Mouse (Mus musculus) heart, postnatal 14 days (tissue): Measurements from ENCODE around the gene Cdk19. TPM values are rescaled to one million over a fixed set of nuclear protein-coding genes. Genes with fewer than 3 reads are reported as not detected.
A peak's percentile ranks its signal among the peaks of the same experiment; 100 is the strongest.

Experiments used
- DNase-seq, 2 experiments: peaks; one replicate each; pipeline ENCODE4 v3.0.0; 2021 to 2022
- intact Hi-C: fragments of 180-260 bp; cut with DNase I; formaldehyde crosslinking; loops from one replicate; pipeline ENCODE4 v1.15.1; 2025
- total RNA-seq, 2 experiments: library from RNA; stranded (reverse); gene quantifications; 2 replicates each; pipeline ENCODE4 v1.2.3; 2021

The Cdk19 gene
- total RNA-seq, 2 experiments from 2014 or later = 14.9 to 15.9 TPM

DNA sequence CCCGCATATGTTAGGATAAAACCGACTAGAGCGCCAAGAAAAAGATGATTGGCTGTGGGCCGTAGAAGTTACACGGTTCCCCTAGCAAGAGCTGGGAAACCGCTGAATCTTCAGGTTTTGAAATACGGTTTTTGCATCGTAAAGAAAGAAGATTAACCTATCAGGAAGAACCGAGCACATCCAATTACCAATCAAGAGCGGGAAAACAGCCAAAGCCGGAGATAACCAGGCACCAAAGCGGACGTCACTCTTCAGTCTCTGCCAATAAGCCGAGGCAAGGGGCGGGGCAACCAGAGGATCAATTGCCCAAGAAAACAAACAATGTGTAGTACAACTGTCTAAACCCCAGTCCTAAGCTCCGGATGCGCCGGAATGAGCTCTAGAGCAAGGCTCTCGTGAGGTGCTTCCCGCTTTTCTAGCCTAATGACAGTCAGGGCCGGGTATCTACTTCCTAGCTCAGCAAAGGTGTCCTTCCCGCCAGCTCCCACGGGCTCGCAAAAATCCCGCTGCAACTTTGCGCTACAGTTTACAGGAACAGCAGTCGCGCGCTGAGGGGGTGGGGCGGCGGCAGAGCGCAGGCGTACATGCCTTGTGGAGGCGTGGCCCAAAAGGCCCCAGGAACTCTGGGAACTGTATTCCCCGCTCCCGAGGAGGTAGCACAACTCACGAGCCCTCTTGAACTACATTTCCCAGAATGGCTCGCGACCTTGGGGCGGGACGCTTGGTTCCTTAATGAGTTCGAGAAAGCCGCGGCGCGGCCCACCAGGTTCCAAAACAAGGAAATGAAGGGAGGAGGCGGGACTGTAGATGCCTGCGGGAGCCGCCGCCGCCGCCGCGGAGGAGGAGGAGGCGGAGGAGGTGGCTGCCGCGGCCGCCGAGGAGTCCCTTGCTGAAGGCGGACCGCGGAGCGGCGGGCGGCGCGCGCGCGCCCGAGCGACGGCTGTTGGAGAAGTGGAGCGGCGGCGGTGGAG, 9.5 kb downstream of the Cdk19 start:
- peak; percentile 95 for DNase-seq
- intact Hi-C loops = loop anchor here (2.0 kb wide), 3 partner anchors 46 to 176 kb away; partner anchors contain the start of genes Amd1 and Gtf3c6

DNA sequence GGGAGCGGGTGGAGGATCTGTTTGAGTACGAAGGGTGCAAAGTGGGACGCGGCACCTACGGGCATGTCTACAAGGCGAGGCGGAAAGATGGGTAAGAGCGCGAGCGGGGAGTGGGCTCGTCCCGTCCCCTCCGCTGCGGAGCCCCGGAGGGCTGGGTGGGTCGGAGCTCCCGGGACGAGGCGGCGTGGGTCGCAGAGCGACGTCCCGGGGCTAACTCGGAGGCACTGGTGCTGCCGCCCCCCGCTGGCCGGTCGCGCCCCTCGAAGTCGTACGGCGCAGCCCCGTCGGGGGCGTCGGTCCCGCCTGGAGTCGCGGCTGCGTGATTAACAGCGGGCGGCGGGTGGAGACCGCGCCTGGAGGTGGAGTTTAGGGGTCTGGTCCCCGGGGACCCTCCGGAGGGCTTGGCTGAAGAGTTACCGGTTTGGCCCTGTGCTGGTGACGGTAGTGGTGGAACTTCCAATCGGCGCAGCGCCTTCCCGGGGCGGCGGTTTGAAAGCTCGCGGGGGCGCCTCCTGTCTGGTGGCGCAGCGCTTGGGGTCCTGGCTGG, 10.3 kb downstream of the Cdk19 start:
- intact Hi-C loops = loop anchor here (2.0 kb wide), 3 partner anchors 47 to 175 kb away; partner anchors contain the start of genes Amd1 and Gtf3c6
- peak; percentile 77 to 78 for DNase-seq

DNA sequence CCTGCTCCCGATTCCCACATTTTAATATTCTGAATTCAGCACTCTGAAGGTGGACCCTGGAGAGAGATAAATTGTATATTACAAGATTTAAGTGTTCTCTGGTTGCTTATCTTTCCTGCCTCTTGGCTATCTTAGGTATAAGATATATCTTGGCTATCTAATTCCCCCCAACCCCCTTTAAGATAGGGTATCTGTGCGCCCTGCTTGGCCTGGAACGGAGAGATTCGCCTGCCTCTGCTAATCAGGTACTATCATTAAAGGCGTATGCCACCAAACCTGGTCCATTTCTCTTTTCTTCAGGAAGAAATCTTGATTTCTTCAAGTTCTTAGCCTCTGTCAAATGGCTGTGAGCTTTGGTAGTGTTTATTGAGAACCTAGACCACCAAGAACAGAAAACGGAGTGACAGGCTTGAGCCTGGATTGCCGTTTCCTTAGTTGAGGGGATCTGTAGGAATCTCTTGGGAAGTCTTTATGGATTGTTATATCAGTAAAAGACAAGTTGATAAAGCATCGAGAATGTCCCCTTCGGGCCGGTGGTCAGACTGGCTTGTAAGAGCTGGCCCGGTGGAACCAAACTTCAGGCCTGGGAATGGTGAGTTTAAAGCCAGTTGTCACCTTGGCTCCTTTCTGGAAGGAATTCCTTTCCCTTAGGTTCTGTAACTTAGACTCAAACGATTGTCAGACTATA, 11.0 kb downstream of the Cdk19 start:
- intact Hi-C loops = no loop called here
- DNase-seq = no peak

DNA sequence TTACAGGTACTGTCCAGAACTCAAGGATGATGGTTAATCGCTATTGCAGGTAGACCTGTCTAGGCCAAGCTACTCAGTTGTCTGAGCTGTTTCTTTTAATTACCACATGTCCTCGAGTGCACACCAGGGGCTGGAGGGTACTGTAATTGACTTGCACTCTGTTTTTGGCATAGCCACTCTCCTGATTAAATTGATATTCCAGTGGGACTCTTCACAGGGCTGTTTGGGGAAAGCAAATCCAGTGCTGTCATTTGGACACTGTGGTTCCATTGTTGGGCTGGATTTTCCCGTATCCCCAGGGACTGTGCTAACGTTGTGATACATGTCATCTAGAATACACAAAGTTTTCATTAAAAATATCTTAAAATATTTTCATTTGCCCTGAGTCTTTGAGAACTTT, 11.8 kb downstream of the Cdk19 start:
- DNase-seq = no peak
- intact Hi-C loops = no loop called here

GRCm38 (mm10) chr10:40354081-40354480, 14.7 kb downstream of the Cdk19 start:
- no peak for DNase-seq
- intact Hi-C loops = no loop called here

DNA sequence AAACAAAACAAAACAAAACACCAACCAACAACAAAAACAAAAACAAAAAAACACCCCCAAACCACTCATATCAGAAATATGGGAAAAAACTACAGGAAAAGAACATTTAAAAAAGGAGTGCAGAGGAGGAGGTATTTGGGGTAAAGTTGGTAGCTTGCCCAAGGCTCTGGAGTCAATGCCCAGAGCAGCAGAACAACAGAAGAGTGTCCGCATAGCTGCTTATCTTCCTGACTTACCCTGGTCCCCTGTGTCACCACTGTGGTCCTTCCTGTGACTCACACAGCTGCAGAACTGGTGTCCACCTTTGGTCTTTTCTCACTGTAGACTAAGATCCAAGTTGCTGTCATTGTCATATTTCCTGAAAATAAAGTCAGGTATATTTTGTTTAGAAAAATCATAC, 15.2 kb downstream of the Cdk19 start:
- intact Hi-C loops = no loop called here
- DNase-seq = no peak

DNA sequence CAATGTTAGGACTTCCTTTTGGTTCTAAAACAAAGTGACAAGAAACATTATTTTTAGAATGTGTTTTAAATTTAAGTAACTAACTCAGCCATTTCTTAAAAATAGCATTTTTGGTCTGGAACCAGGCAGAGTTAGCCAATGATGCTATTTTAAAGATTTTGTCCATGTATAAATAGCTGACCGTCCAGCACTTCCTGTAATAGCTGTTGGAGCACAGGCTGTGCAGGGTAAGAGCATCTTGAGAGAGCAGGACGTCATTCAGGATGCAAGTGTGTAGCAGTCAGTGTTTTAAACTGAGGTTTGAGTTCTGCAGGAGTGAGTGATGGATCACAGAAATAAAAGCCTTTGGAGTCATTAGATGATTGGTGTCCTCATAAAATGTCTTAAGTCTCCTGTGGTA, 18.8 kb downstream of the Cdk19 start:
- intact Hi-C loops = no loop called here
- DNase-seq = no peak

- DNase-seq = no peak
- intact Hi-C loops = no loop called here
Observed at GRCm38 (mm10) chr10:40359131-40359530, 19.8 kb downstream of the Cdk19 start.

- intact Hi-C loops = no loop called here
- no peak for DNase-seq
Observed at GRCm38 (mm10) chr10:40363004-40363403, 23.6 kb downstream of the Cdk19 start.

GRCm38 (mm10) chr10:40364642-40365361, 25.4 kb downstream of the Cdk19 start:
- intact Hi-C loops = no loop called here
- DNase-seq = no peak

DNA sequence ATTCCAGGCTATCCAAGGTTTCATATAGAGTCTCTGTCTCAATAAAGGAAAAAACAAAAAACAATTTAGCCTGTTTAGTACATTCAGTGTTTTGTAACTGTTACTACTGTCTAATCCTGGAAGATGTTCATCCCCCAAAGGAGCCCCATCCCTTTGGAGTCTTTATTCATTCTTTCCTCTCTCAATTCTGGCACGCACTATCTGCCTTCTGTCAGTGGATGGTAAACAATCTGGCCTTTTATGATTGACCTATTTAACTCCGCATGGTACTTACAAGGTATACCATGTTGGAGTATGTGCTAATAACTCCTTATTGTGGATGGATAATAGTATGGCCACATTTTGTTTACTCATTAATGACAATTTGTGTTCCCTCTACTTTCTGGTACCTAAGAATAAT, 26.6 kb downstream of the Cdk19 start:
- DNase-seq = no peak
- intact Hi-C loops = no loop called here

DNA sequence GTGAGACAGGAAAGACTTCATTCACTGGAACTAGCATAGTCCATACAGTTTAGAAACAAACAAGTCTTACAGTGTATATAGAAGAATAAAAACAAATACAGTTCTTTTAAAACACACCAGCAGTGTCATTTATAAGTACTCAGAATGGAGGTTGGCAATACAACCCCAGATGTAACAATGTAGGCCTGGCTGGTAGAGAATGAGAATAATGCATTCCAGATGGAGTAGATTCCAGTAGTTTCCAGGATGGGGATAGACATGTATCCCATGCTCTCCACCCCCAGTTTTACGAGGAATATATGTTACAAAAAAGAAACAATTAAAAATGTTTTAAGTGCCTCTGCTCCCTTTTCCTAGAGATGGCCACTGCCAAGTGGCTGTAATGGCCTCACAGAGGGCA, 29.2 kb downstream of the Cdk19 start:
- intact Hi-C loops = no loop called here

DNA sequence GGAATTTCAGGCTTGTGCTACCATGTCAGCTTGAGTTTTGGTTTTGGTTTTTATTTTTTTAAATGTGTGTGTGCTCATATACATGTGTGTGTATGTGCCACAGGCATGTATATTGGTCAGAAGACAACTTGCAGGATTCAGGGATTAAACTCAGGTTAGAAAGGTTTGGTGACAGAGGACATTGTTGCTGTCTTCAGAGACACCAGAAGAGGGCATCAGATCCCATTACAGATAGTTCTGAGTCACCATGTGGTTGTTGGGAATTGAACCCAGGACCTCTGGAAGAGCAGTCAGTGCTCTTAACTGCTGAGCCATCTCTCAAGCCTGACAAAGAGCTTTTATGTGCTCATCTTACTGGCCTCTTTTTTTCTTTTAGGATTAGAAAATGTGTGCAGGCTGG, 30.8 kb downstream of the Cdk19 start:
- intact Hi-C loops = no loop called here

More for the DNA sequence above, 29.2 kb downstream of the Cdk19 start:
- no peak for DNase-seq

GRCm38 (mm10) chr10:40371184-40371913, 32.0 kb downstream of the Cdk19 start:
- no peak for DNase-seq
- intact Hi-C loops = no loop called here

More for the DNA sequence above, 30.8 kb downstream of the Cdk19 start:
- no peak for DNase-seq

- intact Hi-C loops = no loop called here
Observed at GRCm38 (mm10) chr10:40371914-40372675, 32.7 kb downstream of the Cdk19 start.

GRCm38 (mm10) chr10:40373749-40374148, 34.4 kb downstream of the Cdk19 start:
- intact Hi-C loops = no loop called here
- DNase-seq = no peak

More at GRCm38 (mm10) chr10:40371914-40372675, 32.7 kb downstream of the Cdk19 start:
- no peak for DNase-seq

DNA sequence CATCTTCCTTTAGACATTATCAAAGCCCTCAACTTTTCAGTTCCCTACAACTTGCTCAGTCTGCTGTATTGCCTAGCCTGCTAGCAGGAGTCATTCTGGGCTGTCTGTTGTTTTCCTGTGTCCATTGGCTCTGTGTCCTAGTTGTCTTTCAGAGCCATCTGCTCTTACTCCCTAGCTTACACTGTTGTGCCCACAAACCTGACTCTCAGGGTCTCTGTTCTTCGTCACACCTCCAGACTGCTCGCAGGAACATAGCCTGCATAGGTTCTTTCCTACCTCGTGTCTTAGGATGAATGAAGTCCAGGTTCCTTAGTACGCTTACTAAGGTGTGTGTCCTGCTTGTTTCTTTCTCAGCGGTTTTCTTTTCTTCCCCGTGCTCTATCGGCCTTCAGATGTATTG, 35.5 kb downstream of the Cdk19 start:
- intact Hi-C loops = no loop called here
- no peak for DNase-seq

DNA sequence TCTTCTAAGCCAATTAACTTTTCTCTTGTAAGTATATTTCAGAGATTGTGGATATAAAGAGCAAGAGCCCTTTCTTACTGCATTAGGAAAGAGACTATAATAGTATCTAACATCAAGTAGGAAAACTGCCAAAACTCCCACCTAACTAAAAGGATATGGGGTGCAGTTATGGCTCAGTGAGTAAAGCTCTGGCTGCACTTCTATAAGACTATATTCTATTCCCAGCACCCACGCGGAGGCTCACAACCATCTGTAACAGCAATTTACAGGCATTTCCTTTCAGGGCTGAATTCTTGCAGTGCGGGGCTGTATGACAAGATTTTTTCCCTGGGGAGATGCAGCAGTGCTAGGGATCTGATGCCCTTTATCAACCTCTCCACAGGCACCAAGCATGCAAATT, 36.9 kb downstream of the Cdk19 start:
- intact Hi-C loops = no loop called here

DNA sequence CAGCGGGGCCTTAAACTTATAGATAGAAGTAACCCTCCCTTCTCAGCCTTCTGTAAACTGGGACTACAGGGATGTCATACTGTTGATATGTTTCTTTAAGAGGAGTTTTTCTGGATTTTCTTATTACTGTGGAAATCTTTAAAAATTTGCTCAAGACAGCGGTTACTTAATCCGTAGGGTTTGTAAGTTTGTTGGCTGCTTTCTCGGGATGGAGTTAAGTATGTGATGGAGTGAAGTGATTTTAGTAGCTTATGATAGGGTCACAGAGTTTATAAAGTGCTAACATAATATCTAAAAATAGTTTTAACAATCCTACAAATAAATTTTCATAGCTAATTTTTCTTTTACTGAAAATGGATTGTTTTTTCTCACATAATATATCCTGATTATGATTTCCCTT, 38.9 kb downstream of the Cdk19 start:
- intact Hi-C loops = no loop called here

More for the DNA sequence above, 36.9 kb downstream of the Cdk19 start:
- no peak for DNase-seq

More for the DNA sequence above, 38.9 kb downstream of the Cdk19 start:
- no peak for DNase-seq
